Mouse (Mus musculus): ENCODE measurements around the gene Prrt1. TPM values are rescaled to one million over a fixed set of nuclear protein-coding genes. Genes with fewer than 3 reads are reported as not detected.
A peak's percentile ranks its signal among the peaks of the same experiment; 100 is the strongest.

Gene Prrt1
- total RNA-seq, 1 experiment from 2014 or later, result 8.7 TPM

- no peak for DNase-seq
Observed at GRCm38 (mm10) chr17:34649106-34649864, 20.0 kb downstream of the Prrt1 start.

GRCm38 (mm10) chr17:34650781-34651180, 21.4 kb downstream of the Prrt1 start:
- no peak for DNase-seq

- DNase-seq, result peak; percentile 81
Observed at GRCm38 (mm10) chr17:34651507-34652221, 22.3 kb downstream of the Prrt1 start.

GRCm38 (mm10) chr17:34652546-34652945, 23.2 kb downstream of the Prrt1 start:
- no peak for DNase-seq

- DNase-seq, result no peak
Observed at GRCm38 (mm10) chr17:34652985-34653384, 23.7 kb downstream of the Prrt1 start.

- DNase-seq, result peak; percentile 83
Observed at GRCm38 (mm10) chr17:34653746-34654285, 24.5 kb downstream of the Prrt1 start.

GRCm38 (mm10) chr17:34654392-34654791, 25.1 kb downstream of the Prrt1 start:
- DNase-seq, result peak; percentile 45

GRCm38 (mm10) chr17:34655160-34655559, 25.8 kb downstream of the Prrt1 start:
- DNase-seq, result peak; percentile 71

- peak; percentile 90 for DNase-seq
Observed at GRCm38 (mm10) chr17:34655581-34655991, 26.3 kb downstream of the Prrt1 start.

- no peak for DNase-seq
Observed at GRCm38 (mm10) chr17:34656666-34657065, 27.3 kb downstream of the Prrt1 start.

GRCm38 (mm10) chr17:34657271-34657670, 27.9 kb downstream of the Prrt1 start:
- DNase-seq, result no peak

- no peak for DNase-seq
Observed at GRCm38 (mm10) chr17:34658145-34658544, 28.8 kb downstream of the Prrt1 start.

GRCm38 (mm10) chr17:34658591-34658990, 29.3 kb downstream of the Prrt1 start:
- no peak for DNase-seq

- no peak for DNase-seq
Observed at GRCm38 (mm10) chr17:34659181-34659896, 30.0 kb downstream of the Prrt1 start.

- DNase-seq, result no peak
Observed at GRCm38 (mm10) chr17:34659897-34660214, 30.5 kb downstream of the Prrt1 start.

- no peak for DNase-seq
Observed at GRCm38 (mm10) chr17:34660259-34660820, 31.0 kb downstream of the Prrt1 start.

- peak; percentile 74 for DNase-seq
Observed at GRCm38 (mm10) chr17:34661121-34661591, 31.8 kb downstream of the Prrt1 start.

GRCm38 (mm10) chr17:34662468-34662867, 33.1 kb downstream of the Prrt1 start:
- DNase-seq, result no peak

- DNase-seq, result no peak
Observed at GRCm38 (mm10) chr17:34662978-34663377, 33.6 kb downstream of the Prrt1 start.

- no peak for DNase-seq
Observed at GRCm38 (mm10) chr17:34663558-34663957, 34.2 kb downstream of the Prrt1 start.

- DNase-seq, result peak; percentile 63
Observed at GRCm38 (mm10) chr17:34664472-34664871, 35.1 kb downstream of the Prrt1 start.

GRCm38 (mm10) chr17:34670235-34670634, 40.9 kb downstream of the Prrt1 start, which contains the start of gene Tnxb:
TSS of gene Tnxb (plus strand) at chr17:34670535.
- DNase-seq, result no peak
